Mouse (Mus musculus) spleen, postnatal 36 days (tissue): ENCODE data around the gene Cdh20.

ENCODE experiments used
- DNase-seq, 2 experiments: peaks; one replicate each; pipeline ENCODE4 v3.0.0; 2022; ENCODE audit warnings: low spot score in 2 of 2, mixed read lengths in 1 of 2

The Cdh20 gene

DNA sequence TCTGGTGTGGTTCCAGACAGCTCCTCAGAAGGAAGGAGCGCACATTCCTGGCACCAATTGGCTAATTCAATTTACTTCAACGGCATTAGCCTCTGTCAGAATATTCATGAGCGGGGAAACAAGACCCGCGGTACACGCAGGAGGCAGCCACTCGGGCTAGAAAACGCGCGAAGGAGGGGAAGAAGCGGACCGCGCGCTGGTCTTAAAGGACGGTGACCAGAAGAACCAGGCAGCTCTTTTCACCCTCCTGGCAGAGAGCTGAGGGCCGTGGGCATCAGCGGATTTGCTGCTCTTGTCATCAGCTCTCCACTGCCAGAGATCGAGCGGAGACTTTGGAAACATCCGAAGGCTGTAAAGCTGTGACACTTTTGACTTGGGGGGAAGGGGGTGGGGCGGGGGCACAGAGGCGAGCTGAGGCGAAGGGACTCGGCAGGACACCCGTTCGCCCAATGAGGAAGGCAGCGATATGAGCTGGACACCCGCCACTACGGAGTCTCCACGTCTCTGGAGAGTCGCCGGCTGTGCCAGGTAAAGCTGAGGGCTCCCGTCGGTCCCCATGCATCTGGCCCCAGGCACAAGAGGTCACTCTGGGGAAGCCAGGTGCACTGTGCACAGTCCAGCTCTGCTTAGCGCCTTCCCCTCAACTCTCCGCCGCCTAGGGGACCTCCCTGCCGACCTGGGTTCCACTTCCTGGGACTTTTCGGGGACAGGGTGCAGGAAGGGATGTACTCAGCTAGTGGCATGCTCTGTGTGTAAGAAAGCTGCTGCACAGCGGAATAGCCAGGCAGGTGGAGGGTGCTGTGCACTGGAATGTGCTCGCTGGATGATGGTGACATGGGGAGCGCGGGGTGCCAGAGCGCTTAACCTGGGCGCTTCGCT, at the start of gene Cdh20:
Cdh20 (plus strand) TSS at position 159 of the 879 bp plus-strand sequence.
- no peak for DNase-seq

DNA sequence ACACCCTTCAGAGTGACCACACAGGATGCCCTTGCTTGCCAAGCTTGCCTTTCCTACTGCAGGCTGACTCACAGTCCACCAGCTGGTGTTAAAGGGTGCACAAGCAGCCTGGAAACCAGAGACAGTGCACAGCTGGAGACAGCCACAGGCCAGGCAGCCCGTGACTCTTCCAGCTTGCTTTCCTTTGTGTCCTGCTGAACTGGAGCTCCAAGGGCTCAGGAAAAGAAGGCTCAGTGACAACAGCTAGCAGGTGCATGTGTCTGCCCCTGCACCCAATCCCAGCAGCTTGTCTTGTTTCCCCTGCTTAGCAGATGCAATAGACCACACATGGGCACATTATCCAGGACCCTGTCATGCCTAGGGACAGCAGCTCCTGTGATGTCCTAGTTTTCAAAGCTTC, 21.5 kb upstream of the Cdh20 start:
- no peak for DNase-seq

DNA sequence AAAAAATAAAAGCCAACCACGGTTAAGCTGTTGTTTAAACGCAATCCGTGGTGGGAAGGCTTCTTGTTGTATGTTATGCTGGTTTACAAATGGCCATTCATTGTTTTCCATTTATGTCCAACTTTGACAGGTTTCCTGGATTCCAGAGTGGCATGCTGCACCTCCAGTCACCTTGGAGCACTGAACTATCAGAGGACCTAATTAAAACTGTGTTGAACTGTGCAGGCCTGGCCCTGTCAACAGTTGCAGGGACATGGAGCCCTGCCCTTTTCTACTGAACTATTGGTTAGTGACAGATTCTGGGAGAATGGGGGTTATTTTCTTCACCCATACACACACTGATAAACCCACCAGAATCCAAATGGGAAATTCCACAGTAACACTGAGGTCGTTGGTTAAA, 20.9 kb upstream of the Cdh20 start:
- no peak for DNase-seq

DNA sequence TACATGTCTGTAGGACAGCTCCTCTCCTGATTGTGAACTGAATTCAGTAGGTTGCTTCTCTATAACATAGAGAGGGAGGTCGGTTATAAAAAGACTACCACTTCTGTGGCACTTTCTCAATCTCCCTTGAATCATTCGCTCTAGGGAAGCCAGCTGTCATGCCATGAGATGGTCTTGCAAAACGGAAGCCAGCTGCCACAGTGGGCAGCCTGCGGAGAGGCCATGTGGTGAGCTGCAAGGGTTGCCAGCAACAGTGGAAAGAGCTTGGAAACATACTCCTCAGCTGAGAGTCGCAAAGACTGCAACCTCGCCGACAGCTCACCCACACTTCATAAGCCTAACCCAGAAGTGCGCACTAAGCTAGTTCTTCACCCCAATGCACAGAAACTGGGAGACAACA, 13.8 kb upstream of the Cdh20 start:
- DNase-seq: no peak

DNA sequence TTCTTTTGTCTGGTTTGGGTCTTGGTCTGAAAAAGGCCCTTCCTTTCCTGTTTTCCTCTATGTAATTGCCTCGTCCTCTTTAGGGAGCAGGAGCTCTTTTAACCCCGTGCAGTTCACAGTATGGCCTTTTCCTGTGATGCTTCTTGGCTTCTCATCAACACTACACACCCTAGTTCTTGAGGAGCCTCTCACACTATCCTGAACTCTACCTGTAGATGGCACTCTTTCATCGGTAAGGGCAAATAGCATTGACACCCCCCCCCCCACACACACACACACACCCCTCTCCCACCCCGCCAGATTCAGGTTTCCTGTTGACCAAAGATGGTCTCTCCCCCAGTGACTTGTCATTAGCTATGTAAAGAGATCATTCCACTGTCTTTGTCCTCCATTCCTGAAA, 12.4 kb upstream of the Cdh20 start:
- DNase-seq: no peak

DNA sequence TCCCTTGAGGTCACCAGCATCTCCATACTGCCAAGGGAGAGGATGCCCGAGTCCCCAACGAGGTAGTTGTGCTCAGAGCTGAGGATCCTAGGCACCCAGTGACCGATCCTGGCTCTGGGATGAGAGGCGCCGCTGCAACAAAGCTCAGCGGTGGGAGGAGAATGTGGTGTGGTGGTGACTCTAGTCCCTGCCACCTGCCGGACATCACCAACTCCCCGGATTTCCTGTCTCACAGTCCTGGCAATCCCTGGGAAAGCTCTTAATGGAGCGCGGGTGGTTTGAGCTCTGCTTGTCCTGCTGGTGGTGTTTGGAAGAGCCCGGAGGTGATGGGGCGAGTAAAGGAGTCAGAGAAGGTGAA, 900 bp downstream of the Cdh20 start:
- no peak for DNase-seq

DNA sequence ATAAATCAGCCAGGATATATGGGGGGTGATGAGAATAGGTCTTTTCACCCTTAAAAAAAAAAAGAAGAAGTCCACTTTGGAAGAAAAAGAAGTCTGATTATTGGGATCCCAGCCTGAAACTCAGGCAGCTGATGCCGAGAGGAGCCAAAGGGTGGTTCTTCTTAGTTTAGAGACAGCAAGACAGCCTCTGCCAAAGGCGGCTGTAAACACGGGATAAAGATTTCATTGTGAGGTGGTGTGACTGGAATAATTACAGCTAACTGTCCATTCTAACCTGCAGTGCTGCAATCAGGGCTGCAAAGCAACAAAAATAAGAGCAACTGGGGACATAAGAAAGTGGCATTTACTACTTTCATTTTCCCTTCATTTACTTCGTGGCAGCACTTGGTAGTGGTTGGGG, 3.6 kb downstream of the Cdh20 start:
- no peak for DNase-seq

DNA sequence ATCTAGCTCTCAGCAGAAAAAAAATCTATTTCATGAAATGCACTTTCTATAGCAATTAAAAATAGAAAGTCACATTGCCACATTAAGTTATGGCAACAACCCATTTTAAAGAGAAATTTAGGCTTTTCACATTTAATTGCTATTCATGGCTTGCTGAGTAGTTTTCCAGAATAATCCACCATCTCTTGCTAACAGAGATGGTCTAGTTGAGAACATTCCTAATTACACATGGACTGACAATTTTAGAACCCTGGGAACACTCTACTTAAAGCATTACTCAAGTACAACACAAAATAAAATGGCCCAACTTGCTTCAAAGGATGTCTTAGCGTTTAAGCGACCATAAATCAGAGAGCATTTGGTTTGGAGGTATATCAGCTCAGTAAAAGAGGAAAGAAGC, 4.9 kb downstream of the Cdh20 start:
- DNase-seq: no peak

DNA sequence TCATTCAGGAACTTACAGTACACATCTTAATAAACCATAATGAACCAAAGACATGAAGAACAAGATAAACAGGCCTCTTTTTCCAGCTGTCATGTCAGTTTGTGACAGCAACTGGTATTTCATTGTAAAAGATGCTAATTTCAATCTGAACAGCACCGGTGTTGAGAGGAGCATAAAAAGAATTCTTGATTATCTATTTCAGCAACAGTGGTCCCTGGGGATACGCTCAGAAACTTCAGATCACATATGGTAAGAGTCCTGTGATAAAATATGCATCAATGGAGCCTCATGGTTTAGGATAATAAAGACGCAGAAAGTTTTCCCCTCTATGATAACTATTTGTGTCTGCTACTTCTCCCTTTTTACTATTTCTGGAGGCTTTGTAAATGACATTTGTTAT, 25.2 kb downstream of the Cdh20 start:
- DNase-seq: no peak

DNA sequence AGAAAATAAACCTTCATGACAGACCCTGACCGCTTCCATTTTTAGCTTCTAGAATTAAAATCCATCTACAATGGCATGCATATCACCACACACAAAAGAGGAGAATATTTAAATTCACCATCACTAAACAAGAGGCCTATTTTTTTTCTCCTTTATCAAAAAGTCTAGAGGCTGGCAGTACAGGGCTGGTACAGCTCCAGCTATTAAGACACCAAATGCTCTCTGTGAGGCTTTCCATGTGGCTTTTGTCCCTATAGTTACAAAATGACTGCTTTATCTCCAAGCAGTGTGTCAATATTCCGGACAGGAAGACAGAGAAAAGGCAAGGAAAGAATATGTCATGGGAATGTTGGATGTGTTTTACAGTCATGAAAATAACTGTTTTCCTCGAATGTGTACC, 27.8 kb downstream of the Cdh20 start:
- DNase-seq: no peak

DNA sequence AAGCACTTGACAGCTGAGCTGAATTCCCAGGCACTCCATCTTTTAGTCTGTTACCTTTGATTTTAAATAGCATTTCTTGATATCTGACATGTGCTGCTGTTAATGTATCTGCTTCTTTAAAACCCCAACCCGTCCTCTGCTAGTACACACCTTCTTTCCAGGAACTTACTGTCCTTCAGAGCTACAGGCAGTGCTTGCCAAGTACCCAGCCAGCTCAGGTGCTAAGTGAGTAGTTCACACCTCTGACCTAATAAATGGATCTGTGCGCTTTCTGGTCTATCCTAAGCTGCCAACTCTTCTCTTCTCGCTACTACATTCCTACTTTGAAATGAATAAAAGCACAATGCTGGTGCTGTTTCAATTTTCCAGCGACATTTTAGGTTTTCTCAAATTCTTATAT, 28.8 kb downstream of the Cdh20 start:
- DNase-seq: no peak

DNA sequence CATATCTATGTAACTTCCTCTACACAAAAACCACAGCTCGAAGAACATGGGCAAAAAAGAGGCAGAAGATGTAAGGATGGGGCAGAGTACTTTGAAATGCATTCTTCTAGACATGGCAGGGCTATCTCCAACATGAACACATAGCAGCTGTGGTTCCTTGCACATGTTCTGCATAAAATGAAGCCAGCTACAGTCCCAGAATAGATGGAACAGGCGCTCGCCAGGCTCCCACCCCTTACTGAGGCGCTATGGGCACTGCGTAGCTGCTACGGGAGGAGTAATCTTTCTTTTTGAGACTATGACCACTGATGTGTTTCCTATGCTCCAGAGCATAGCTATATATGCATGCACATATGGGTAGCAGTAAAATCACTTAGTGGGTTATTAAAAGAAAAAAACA, 36.4 kb downstream of the Cdh20 start:
- DNase-seq: no peak

DNA sequence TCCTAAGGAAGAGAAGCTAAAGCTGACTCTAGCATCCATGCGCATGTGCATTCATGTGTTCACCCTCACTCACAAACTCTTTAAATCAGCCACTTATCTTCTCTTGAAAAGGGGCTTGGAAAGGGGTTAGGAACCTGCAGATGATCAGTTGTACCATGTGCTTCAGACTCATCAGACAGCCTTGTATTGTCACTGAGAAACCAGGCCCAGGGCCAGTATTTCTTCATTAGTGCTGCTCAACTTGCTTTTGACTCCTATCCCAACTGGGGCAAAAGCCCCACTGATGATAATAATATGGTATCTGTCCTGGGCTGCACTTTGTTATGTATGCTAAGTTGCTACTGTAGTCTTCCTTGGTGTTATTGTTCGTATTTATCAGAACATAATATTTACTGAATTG, 38.9 kb downstream of the Cdh20 start:
- no peak for DNase-seq

DNA sequence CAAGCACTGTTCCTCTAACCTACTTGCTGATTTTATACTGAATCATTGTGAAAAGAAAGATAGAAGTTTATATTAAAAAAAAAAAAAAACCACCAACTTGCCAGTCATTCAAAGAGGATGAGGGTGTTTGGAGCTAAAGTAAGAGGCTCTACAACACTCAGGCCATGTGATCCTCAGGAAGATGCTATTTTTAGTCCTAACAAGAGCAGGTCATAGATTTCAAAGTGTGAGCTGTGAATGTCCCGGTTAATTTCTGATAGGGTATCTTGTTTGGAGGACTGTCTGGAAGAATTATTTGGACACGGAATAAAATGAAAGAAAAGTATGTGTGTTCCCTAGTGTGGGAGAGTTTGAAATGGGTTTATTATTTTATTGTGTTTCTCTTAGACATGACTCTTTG, 49.2 kb downstream of the Cdh20 start:
- DNase-seq: no peak

DNA sequence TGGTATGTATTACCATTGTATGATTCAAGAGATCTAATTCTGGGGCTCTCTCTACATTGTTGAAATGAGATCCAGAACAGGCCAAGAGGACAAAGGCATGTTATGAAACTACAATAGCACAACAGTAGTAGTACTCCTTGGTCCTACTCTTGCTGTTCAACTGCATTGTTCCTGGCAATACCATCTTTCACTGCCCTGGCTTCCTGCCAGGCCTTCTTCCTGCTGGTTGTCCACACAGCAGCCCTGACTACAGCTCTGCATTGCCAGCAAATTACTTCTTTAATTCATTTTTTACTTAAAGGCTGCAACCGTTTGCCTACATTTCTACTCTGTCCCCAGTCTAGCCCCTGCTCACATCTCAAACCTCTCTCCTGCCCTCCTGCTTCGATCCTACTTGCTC, 59.8 kb downstream of the Cdh20 start:
- no peak for DNase-seq

DNA sequence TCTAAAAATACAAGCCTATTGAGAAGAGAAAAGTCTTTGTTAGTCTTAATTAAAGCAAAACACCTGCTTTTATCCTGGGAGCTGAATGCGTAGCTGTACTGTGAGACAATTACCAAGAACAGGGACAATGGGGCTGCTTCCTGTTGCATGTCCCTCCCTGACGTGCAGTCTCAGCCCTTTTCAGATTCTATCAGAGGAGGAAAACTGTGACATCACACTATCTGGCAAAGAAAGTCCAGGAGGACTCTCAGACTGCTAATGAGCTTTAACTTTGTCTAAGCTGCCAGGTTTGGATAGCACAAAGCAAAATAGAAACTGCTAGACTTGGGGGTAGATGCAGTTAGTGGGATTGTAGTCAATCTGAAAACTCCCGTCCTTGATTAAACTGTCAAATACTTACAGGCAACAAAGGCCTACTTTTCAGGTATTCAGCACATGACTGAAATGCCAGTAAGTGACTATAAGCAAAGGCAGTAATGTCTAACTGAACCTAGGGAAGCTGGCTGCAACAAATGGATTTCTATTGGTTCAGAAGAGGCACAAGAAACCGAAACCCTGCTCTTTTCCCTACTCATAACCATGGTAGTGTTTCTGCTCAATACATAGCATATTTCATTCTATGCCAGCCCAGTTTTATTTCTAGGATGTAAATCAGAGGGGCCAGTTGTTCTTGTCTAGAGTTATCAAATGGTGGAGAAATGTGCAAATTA, 70.0 kb downstream of the Cdh20 start:
- no peak for DNase-seq

DNA sequence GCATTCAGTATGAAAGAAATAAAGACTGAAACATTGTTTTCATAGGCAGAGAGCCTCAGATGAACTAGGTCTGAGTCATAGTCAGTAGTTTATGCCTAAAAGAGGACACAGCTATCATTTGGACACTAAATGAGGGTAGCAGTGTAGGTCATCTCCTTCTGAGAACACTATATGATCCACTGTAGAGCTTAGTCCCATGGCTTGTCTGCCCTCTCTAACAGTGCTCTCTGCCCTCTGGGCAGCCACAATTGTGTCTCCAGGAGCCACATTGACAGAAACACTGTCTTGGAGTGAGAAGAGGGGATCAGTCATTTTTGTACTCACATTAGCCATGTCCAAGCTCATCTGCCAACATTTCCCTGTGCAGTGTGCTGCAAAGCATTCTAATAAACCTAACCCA, 70.7 kb downstream of the Cdh20 start:
- DNase-seq: no peak

DNA sequence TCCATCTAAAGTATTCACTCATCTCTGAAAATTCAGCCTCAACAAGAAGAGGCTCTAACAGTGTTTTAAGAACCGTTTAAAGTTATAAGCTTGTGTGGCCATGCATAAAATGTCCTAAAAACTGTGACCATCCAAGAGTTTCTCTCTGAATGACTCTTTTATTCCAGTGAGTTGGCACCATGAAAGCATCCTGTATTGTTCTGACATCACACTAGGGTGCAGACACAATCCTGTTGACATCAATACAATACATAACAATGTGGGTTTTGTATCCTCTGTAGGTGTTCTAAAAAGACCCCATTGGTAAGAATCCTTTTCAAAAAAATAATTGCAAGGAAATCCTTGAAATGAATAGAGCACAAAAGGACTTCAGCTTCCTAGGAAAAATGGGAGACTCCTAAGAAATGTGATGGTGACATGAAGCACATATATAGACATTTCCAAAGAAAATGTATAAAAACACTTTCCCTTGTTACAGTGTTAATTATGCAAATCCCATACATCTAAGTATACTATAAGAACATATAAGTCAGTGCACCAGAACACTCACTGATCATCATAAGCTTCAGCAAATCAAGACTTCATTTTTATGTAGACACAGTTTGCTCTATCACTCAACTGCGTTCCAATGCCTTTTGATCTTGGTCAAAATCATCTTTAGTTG, 80.1 kb downstream of the Cdh20 start:
- no peak for DNase-seq

DNA sequence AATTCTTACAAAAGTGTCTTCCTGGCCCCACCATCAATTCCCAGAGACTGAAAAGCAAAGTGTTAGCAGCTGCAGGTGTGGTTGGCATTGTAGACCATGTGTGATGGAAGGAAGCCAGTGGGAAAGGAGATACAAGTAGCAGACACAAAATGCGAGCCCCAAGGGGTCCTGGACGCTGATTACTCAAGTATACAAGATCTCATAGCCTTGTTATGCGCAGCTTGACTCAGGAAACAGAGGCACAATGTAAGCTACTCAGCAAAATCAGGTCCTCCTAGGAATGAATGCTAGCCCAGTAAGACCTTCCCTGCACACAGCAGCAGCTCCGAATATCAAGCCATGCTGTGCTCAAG, 80.6 kb downstream of the Cdh20 start:
- no peak for DNase-seq

DNA sequence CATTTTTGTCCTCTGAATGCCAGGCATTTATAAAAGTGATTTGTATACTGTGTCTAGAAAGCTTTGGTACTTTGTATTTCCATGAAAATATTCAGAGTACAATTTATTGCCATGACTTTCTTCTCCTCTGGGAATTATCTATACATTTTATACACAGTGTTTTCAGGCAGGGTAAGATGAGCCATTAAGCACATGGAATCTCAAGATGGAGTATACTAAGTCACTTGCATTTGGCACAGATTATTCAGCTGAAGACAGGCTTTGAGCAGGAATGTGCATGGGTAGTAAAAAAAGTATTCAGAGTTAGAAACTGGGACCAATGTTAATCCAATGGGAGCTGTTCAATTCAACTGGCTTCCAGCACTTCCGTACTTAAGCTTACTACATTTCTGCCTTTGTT, 109.1 kb downstream of the Cdh20 start:
- DNase-seq: no peak

DNA sequence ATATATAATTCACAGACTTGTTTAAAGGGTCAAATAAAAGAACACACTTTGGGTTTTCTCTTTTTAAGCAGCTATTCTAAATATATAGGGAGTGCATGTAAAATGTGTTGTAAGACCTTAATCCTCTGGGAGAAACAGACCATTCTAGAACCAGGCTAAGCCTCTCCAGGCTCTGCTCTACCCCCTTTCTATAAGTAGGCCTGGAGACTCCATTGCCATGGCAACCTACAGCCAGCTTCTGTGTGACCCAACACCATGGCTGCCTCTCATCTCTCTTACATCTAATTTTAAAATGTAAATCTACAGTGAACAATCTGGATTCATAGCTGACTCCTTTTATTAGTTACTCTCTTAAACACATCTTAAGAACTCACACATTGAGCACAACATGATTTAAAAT, 133.5 kb downstream of the Cdh20 start:
- no peak for DNase-seq

DNA sequence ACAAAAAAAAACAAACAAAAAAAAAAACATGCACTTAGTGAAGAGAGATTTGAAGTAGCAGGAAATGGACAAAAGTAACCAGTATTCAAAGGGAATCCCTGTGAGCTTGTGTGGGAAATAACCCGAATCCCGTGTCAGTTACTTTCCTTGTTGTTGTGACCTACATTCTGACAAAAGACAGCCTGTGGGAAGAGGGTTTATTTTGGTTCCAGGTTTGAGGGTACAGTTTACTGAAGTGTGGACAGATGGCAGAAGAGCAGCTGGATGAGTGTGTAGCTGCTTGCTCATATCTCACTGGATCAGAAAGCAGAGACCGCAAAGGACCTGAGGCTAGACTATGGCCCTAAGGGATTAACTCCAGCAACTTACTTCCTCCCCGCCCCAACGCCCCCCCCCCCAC, 135.1 kb downstream of the Cdh20 start:
- no peak for DNase-seq

DNA sequence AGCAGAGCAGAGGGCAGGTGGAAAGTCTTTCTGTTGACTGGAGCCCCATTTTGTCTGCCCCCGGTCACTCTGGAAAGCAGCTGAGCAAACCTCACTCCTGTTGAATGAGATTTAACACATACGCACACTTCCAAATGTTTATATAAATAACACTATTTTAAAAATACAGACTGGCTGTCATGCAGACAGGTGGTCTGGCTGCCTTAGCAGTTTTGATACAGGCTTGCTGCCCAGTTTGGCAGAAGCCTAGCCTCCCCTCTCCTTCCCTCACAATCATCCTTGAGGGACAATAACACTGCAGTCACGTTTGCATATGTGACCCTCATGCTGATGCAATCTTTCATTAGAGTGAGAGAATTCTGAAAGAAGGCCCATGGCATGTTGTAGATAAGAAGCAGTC, 144.1 kb downstream of the Cdh20 start:
- no peak for DNase-seq
